Mouse (Mus musculus): ENCODE measurements around the gene Tango6.

Tango6 gene

DNA sequence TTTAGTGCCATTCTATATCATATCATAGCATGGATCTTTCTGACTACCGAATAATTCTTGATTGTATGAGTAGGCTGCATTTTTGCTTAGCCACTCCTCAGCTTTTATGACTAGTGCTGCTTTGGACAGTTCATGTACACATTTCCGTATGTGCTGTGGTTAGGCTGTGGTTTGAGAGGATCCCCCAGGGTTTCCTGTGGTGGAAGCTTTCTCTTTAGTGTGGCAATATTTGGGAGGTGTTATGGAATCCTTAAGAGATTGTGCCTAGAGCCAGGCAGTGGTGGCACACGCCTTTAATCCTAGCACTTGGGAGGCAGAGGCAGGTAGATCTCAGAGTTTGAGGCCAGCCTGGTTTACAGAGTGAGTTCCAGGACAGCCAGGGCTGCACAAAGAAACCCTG is 18.5 kb downstream of the Tango6 start:
- no peak for DNase-seq

DNA sequence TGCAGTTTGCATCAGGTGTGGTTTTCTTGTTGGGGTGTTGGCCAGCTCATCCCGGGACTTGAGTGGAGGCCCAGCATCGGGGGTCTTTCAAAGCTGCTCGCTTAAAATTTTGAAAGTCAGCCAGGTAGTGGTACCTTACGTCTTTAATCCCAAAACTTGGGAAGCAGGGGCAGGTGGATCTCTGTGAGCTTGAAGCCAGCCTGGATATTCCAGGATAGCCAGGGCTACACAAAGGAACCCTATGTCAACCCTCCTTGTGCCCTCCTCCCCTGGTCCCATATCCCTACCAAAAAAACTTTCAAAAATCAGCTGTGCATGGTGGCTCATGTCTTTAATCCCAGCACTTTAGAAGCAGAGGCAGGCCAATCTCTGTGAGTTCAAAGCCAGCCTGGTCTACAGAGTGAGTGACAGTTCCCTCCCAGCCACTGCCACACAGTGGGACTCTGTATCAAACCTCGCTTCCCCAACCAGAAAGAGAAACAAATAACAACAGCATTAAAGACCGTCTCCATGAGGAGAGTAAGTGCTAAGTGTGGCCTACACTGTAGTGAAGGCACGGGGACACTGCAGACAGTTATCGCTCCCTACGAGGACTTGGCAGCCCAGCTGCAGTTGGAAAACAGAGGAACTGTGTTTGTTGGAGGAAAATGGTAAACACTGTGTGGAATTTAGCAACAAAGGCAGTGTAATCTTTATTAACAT is 21.5 kb downstream of the Tango6 start:
- no peak for DNase-seq

DNA sequence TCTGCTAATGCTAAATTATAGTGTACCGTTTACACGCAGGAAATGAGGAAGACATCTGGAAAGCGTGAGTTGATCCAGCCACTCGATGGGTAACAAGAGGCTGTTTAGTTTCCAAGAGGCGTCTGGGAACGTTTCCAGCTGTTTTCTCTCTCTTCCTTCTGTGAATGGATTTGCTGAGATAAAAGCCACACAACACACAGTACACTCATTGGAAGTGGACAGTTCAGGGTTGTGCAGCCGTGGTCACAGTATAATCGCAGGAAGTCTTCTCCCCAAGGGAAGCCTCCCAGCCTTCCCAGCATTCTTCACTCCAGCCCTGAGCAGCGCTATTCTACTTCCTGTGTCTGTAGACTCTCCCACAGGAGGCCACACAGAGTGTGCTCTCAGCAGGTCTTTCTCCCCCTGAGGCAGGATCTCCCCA is 22.0 kb downstream of the Tango6 start:
- DNase-seq: peak; percentile 95

- no peak for DNase-seq
Observed at GRCm38 (mm10) chr8:106706194-106706593, 23.3 kb downstream of the Tango6 start.

GRCm38 (mm10) chr8:106710002-106710401 is 27.1 kb downstream of the Tango6 start:
- no peak for DNase-seq

DNA sequence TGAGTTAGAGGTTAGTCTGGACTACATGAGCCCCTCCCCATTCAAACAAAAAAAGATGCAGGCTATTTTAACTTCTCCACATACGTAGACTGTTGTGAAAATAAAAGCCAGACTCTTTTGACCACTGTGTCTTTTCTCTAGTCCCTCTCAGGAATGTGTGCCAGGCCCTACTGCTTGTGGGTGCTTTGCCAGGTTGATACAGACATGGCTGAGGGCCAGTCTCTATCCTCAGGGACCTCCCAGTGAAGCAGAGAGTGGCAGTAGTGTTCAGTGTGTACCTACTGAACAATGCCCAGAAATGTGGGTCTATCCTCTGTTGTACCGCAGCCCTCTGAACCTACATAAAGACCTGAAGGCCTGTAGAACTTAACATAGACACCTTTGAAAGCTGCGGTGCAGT is 29.6 kb downstream of the Tango6 start:
- DNase-seq: no peak

DNA sequence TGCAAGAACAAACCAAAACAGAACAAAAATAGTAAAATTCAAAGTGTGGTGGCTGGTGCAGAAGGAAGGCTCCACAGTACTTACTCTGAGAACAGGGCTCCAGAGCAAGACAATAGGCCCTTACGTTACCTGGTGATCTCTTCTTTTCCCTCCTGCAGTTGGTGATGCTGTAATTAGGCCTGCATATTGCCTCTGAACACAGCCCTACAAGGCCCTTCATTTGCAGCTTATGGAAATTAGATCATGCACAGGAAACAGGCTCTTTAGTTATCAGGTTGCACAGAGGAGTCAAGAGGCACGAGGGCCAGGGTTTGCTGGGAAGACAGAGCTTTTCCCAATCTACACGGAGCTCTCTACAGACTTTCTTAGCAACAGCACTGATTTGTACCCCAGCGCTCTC is 31.4 kb downstream of the Tango6 start:
- DNase-seq: no peak

DNA sequence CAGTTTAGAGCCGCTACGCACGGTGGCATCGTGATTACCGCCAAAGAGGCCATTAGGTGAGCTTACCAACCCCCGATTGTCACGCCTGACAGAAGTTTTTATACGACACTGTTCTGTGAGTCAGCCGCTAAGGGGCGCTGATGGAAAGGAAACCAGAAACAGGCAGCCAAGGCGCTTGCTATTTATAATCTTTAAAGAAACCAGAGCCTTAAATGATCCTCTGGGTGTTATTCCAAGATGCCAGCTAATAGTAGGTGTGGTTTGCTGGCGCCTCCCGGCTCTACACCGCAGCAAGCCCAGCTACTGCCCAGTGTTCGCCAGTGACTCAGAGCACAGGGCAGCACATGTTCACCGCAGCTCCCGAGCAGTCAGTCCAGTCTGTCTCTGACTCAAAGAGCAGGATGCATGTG is 35.2 kb downstream of the Tango6 start:
- DNase-seq: peak; percentile 88

GRCm38 (mm10) chr8:106720921-106721320 is 38.1 kb downstream of the Tango6 start:
- DNase-seq: no peak

DNA sequence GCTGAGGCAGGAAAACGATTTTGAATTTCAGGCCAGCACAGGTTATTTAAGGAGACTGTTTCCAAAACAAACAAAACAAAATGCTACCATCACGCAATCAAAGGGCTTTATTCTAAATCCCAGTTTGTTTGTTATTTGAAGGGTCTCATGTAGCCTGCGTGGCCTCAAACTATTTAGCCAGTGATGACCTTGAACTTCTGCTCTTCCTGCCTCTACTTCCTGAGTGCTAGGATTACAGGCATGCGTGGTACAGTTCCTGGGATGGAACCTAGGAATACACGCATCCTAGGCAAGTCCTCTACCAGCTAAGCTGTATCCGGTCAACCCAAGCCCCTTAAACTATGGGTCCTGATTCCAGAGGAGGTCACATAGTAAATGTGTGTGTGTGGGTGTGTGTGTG is 39.6 kb downstream of the Tango6 start:
- no peak for DNase-seq

DNA sequence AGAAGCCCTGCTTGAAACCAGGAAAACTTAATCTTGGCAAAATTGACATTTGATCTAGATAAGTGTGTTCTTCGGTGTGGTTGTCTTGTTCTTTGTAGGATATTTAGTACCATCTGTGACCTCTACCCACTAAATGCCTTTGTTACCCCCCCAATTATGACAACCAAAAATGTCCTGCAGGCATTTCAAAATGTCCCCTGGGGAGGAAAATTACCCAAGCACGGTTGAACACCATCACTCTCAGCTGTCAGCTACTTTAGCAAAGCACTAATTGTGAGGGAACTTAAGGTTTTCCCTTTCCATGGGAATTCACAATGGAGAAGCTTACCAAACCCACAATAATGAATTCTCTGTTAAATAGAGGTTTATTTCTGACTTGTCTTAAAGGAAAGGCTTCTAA is 41.1 kb downstream of the Tango6 start:
- no peak for DNase-seq

- no peak for DNase-seq
Observed at GRCm38 (mm10) chr8:106726551-106726950, 43.7 kb downstream of the Tango6 start.

GRCm38 (mm10) chr8:106727241-106727835 is 44.5 kb downstream of the Tango6 start:
- DNase-seq: no peak

DNA sequence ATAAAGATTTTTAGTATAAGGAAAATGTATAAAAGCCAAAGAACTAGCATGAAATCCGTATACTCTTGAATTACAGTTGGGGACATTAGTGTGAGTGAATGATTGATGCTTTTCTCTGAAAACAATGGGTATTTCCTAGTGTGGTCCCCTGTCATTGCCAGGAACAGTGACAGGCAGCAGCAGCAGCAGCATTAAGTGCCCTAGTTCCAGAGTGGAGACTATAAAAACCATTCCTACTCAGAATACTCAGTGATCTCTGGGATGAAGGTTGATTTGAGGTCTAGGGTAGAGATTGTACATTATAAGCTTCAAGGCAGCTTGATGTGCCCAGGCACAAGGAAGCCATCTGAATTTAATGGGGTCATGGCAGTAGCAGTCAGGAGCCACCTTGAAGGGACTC is 45.0 kb downstream of the Tango6 start:
- DNase-seq: no peak

- no peak for DNase-seq
Observed at GRCm38 (mm10) chr8:106732921-106733320, 50.1 kb downstream of the Tango6 start.

GRCm38 (mm10) chr8:106733703-106734102 is 50.8 kb downstream of the Tango6 start:
- DNase-seq: no peak

DNA sequence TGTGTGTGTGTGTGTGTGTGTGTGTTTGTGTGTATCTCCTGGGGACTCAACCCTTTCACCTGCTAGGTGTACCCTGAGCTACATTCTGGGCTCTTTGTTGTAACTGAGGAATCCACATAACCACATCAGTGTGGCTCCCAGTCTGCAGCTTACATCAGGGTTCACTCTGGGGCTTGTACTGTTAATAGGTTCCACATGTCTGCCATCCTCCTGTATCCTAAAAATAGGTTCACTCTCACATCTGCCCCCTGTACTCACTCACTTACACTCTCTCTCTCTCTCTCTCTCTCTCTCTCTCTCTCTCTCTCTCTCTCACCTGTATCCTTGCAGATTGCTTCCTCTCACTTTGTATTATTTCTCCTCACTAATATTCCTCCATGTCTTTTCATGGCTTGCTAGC is 51.4 kb downstream of the Tango6 start:
- no peak for DNase-seq

- DNase-seq: no peak
Observed at GRCm38 (mm10) chr8:106736861-106737662, 54.2 kb downstream of the Tango6 start.

DNA sequence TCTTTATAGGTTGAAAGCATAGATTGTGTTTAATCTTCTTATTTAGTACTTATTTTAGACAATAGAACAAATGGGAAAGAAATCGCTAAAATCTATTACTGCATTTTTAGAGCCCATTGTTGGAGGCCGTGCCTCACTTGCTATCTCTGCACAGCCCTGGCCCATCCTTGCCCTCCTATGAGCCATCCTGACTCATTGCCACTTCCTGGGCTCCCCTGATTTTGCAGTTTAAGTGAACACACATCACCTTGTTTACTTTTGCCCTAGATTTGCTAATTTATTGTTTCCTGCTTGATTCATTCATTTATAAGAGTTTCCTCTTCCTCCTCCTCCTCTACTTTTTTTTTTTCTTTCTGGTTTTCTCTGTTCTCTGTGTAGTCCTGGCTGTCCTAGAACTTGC is 55.0 kb downstream of the Tango6 start:
- DNase-seq: no peak

GRCm38 (mm10) chr8:106742321-106742720 is 59.5 kb downstream of the Tango6 start:
- DNase-seq: no peak

GRCm38 (mm10) chr8:106743361-106743760 is 60.5 kb downstream of the Tango6 start:
- DNase-seq: no peak

GRCm38 (mm10) chr8:106753436-106753835 is 70.6 kb downstream of the Tango6 start:
- DNase-seq: peak; percentile 6

DNA sequence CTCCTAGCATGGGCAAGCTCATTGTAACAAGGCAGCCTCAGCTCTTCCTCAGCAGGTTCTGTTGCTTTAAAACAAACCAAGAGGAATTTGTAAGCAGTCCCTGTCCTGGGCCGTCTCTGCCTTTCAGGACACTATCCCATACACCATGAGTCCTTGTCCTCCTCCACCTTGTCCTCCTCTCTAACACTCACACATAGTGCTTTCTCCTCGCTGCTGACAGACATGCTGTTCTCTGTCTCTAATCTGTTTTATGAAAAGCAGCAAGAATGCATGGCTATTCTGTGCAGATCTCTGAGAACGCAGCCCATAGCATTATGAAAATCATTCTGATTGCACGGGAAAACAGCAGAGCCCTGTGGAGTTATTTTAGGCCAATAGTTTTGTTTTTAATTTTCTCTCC is 78.4 kb downstream of the Tango6 start:
- no peak for DNase-seq

All from lung, postnatal 10 days (tissue).